Mouse (Mus musculus): ENCODE results near the gene Nmt1. TPM values are rescaled to one million over a fixed set of nuclear protein-coding genes. Genes with fewer than 3 reads are reported as not detected.
A peak's percentile ranks its signal among the peaks of the same experiment; 100 is the strongest.

Gene Nmt1
- total RNA-seq, 2 experiments from 2014 or later: 25.2 to 27.1 TPM

DNA sequence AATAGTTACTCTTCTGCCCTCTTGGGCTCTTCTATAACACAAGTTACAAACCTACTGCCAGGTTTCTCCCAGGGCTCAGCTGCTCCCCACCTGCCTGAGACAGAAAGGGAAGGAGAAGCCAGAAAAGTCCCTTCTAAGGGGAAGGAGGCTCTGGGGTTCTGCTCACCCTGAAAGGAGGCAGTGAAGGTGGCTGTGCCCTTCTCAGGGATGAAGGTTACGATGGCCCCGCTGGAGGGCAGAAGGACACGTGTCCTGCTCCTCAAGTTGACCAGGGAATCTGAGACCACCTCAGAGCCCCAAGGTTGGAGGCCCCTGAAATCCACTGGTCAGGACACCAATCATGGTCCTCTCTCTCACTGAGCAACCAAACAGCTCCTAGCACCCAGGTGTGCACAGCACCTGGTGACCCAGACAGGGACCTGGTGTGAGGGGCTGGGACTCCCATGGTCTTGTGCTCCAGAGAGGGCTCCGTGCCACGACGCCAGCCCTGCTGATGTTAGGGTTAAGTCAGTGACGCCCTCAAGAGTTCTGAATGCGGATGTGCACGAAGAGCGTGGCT, 42.4 kb downstream of the Nmt1 start:
- no peak for ATAC-seq (replicated peaks; ENCODE audit: low FRiP score, poor library complexity, severe bottlenecking)

- no peak for ATAC-seq (replicated peaks; ENCODE audit: low FRiP score, poor library complexity, severe bottlenecking)
Measured at GRCm38 (mm10) chr11:103073671-103074070, 45.7 kb downstream of the Nmt1 start.

DNA sequence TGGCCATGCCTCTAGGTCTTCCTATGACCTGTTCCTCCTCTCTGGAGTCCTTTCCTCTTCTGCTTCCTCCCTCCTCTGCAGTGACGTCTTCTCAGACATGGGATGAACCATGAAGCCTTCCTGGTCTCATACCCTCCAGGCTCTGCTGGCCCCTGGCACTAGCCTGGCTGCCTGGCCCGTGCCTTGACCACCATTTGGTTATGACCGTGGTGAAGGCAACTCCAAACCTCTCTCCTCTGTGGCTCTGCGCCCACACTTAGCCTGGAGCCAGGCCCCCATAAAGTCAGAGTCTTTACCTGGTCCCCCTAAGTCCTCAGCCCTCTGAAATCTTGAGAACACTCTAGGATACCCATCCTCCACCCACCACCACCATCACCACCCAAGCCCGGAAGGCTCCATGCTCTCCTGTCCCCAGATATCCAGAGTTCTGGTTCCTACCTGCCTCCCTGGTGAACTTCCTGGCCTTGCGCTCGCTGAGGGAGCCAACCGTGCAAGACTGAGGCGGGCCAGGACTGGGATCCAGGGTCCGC, 46.2 kb downstream of the Nmt1 start:
- no peak for ATAC-seq (replicated peaks; ENCODE audit: low FRiP score, poor library complexity, severe bottlenecking)

GRCm38 (mm10) chr11:103074796-103075323, 46.9 kb downstream of the Nmt1 start:
- no peak for ATAC-seq (replicated peaks; ENCODE audit: low FRiP score, poor library complexity, severe bottlenecking)

GRCm38 (mm10) chr11:103076010-103076409, 48.0 kb downstream of the Nmt1 start:
- ATAC-seq (replicated peaks; ENCODE audit: low FRiP score, poor library complexity, severe bottlenecking): peak; percentile 87

DNA sequence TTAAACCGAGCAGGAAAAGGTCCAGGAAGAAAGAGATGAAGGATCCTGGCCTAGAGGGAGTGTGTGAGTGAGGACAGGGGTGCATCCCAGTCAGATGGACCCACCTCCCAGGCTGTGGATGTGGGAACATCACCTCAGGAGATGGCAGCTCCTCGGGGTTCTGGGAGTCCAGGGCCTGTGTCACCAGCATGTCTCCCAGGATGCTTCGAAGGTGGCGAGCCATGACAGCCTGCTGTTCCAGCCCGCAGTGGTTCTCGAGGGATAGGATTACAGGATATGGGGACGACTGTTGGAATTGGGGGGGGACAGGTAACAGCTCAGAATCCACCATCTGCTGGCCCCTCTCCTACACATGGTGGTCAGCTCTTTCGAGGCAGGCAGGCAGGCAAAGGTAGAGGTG, 48.6 kb downstream of the Nmt1 start:
- ATAC-seq (replicated peaks; ENCODE audit: low FRiP score, poor library complexity, severe bottlenecking): no peak

- no peak for ATAC-seq (replicated peaks; ENCODE audit: low FRiP score, poor library complexity, severe bottlenecking)
Measured at GRCm38 (mm10) chr11:103078131-103078530, 50.1 kb downstream of the Nmt1 start.

GRCm38 (mm10) chr11:103080323-103081091, 52.5 kb downstream of the Nmt1 start:
- no peak for ATAC-seq (replicated peaks; ENCODE audit: low FRiP score, poor library complexity, severe bottlenecking)

DNA sequence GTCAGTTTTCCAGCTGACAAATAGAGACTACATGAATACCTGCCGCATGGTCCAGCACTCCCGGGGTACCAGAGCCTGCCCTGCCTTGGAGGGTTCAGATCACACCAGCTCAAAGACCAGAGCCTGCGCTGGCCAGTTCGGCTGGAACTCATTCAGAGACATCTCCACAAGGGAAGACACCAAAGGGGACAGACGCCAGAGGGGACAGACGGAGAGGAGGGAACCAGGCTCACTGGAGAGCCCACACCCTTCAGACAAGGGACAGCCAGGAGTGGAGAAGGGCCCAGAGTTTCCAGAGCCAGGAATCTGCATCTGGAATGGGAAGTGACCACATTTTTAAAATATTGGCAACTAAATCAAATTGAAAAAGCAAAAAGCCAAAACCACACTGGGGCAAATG, 53.6 kb downstream of the Nmt1 start:
- no peak for ATAC-seq (replicated peaks; ENCODE audit: low FRiP score, poor library complexity, severe bottlenecking)

DNA sequence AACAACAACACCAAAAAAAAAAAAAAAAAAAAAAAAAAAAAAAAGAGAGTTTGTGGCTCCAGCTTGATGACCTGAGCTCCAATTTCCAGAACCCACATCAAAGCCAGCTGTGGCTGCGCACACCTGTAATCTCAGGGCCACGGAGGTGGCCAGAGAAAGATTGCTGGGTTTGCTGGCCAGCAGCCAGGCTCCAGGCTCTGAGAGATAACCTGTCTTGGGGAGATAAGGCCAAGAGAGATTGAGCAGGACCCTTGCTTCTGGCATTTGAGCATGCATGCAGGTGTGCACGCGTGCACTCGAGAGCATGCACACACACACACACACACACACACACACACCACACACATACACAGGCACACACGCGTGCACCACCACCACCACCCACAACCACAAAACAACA, 65.3 kb downstream of the Nmt1 start:
- ATAC-seq (replicated peaks; ENCODE audit: low FRiP score, poor library complexity, severe bottlenecking): no peak

- no peak for ATAC-seq (replicated peaks; ENCODE audit: low FRiP score, poor library complexity, severe bottlenecking)
Measured at GRCm38 (mm10) chr11:103093862-103094833, 66.2 kb downstream of the Nmt1 start.

GRCm38 (mm10) chr11:103095107-103095670, 67.2 kb downstream of the Nmt1 start:
- no peak for ATAC-seq (replicated peaks; ENCODE audit: low FRiP score, poor library complexity, severe bottlenecking)

DNA sequence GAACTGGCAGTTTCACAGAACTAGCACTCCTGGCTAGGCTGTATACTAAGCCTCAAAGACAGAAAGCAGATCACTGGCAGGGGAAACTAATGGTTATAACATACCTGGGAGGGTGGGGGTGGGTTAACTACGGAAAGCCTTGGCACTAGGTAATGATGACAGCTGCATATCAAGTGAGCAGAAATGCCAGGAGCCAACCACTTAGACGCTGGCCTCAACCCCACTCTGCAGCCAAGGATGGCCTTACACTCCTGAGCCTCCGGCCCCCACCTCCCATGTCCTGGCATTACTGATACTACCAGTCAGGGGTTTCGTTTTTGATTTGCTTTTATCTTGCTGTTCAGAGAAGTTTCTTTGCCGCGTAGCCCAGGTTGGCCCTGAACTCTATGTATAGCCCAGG, 67.8 kb downstream of the Nmt1 start:
- no peak for ATAC-seq (replicated peaks; ENCODE audit: low FRiP score, poor library complexity, severe bottlenecking)

DNA sequence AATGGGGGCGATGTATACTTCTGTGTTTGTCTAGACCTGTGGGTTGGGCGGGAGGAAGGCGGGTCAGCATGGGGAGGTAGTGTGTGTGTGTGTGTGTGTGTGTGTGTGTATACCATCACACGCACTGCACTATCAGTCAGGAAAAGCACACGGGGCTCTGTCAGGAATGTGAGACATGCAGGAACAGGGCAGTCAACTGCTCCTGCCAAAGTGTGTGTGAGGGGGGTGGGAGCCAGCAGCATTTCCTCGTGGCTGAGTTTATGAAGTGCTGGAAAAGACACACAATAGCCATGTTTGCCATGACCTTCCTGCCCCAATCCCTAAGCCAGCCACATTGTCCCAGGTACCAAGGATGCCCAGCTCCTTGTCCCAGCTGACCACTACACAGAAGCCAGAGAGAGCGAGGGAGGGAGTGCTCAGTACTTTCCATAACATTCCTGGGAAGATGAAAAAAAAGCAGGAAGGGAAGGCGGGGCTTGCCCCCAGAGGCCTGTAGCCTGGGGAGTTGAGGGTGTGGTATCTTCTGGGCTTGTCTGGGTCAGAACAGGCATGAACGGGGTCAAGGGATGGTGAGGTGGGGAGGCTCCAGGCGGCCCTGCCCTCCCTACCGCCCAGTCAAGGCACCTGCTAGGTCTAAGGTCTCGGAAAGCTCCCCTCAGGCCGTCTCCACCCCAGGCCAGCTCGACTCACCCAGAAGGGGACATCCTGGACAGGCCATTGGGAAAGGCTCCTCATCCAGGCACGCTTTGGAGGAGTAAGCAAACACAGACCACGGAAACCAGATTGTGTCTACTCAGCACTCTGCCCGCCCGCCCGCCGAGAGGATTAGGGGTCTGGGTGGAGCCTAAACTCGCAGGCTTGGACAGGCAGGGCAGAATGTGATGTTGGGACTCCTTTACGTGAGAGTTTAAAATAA, 69.2 kb downstream of the Nmt1 start:
- ATAC-seq (replicated peaks; ENCODE audit: low FRiP score, poor library complexity, severe bottlenecking): no peak

- ATAC-seq (replicated peaks; ENCODE audit: low FRiP score, poor library complexity, severe bottlenecking): no peak
Measured at GRCm38 (mm10) chr11:103098531-103099190, 70.7 kb downstream of the Nmt1 start.

DNA sequence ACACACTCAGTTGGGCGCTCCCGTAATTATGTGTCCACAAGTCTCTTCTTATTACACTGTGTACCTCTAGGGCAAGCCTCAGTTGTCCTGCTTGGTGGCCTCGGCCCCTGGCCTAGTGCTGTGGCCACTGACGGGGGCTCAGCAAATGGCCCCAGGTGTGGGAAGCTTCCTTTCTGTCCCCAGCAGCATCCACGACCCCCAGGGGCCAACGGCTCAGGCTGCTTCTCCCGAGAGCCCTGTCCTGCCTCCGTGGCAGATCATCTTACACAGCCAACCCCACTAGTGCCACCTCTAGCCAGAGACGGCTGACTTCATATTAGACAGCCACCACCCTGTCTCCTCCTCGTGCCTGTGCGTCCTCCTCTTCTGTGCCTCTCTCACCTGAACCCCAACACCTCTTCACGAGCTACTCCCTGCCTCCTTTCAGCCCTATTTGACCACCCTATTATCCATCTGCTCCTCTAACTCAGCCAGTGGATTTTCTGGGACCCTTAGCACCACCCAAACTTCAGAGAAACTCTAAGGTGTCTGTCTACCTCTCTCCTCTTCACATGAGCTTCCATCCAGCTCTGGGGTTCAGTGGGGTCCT, 71.5 kb downstream of the Nmt1 start:
- no peak for ATAC-seq (replicated peaks; ENCODE audit: low FRiP score, poor library complexity, severe bottlenecking)

DNA sequence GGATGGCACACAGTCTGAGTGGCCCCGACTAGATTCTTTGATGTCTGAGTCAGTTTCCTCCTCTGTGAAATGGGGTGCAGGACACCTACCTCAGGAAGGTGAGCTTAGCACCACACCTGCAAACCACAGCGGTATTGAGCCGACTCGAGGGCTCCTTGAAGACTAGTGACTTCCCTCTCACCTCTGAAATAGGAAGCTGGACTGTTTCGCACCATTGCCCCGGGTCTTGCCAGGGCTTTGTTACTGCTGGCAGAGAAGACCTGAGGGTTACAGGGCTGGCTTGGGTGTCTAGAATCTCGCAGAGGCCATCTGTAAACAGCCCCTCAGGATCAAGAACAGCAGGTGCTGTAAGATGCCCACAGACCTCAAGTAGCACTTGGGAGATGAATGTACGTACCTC, 72.4 kb downstream of the Nmt1 start:
- no peak for ATAC-seq (replicated peaks; ENCODE audit: low FRiP score, poor library complexity, severe bottlenecking)

GRCm38 (mm10) chr11:103101481-103101865, 73.5 kb downstream of the Nmt1 start, which contains the start of the genes Plcd3 and Acbd4:
TSS of gene Plcd3 (minus strand) at chr11:103101658.
TSS of gene Acbd4 (plus strand) at chr11:103101682.
- peak; percentile 64 for ATAC-seq (replicated peaks; ENCODE audit: low FRiP score, poor library complexity, severe bottlenecking)

All from erythroid progenitor cell, adult 5-6 weeks (primary cell).